Mouse (Mus musculus): ENCODE results near the gene Hdac10. TPM values are rescaled to one million over a fixed set of nuclear protein-coding genes. Genes with fewer than 3 reads are reported as not detected.
A peak's percentile ranks its signal among the peaks of the same experiment; 100 is the strongest.

The Hdac10 gene
- polyA plus RNA-seq, 1 experiment from 2014 or later = 23.4 TPM

GRCm38 (mm10) chr15:89152312-89152711 is 23.8 kb upstream of the Hdac10 start:
- Histone ChIP-seq H3K4me1 (replicated peaks; ENCODE audit: control insufficient read depth, insufficient read depth, low read length) (peaks cover 17% of the 10 kb centered on the region), H3K4me3 (ENCODE audit: low read length) (no peak overlapping the region), H3K27me3 (ENCODE audit: control insufficient read depth, insufficient read depth, low read depth, low read length) (peaks cover 23% of the 10 kb centered on the region), H3K9ac (ENCODE audit: low read length) (no peak overlapping the region), H3K9me3 (ENCODE audit: control insufficient read depth, low read length) (no peaks in the 10 kb centered on the region), H3K27ac (ENCODE audit: low read length) (no peak overlapping the region), H3K36me3 (ENCODE audit: control insufficient read depth, insufficient read depth, low read length) (peaks cover 20% of the 10 kb centered on the region), H3K4me2 (ENCODE audit: low read depth, low read length) (no peak overlapping the region)
- ATAC-seq (ENCODE audit: low read depth) = no peak

- Histone ChIP-seq H3K9ac (ENCODE audit: low read length) (peak overlapping the region; percentile 34; the same call in 1 of the 2 replicates), H3K27ac (ENCODE audit: low read length) (no peak overlapping the region; the same call in 1 of the 2 replicates), H3K36me3 (ENCODE audit: control insufficient read depth, insufficient read depth, low read length) (no peaks in the 10 kb centered on the region; the same call in 1 of the 2 replicates), H3K9me3 (ENCODE audit: control insufficient read depth, low read length) (no peaks in the 10 kb centered on the region), H3K4me2 (ENCODE audit: low read depth, low read length) (peak overlapping the region; percentile 95), H3K4me3 (ENCODE audit: low read length) (peak overlapping the region; percentile 74), H3K4me1 (replicated peaks; ENCODE audit: control insufficient read depth, insufficient read depth, low read length) (peaks cover 27% of the 10 kb centered on the region), H3K27me3 (ENCODE audit: control insufficient read depth, insufficient read depth, low read depth, low read length) (peaks cover 39% of the 10 kb centered on the region)
- 4% methylated on average over 13 of the region's 13 CpGs for WGBS
- ATAC-seq (ENCODE audit: low read depth) = peak; percentile 18; the same call in 1 of the 2 replicates
Observed at GRCm38 (mm10) chr15:89150041-89150390, 21.5 kb upstream of the Hdac10 start.

- WGBS = under 1% methylated on average over 49 of the region's 61 CpGs
- H3K4me3 ChIP-seq (ENCODE audit: low read length) = peak within 1 kb of the TSS; percentile 74
- H3K27ac ChIP-seq (ENCODE audit: low read length) = peak within 1 kb of the TSS; percentile 52
- peak; percentile 73 for ATAC-seq (ENCODE audit: low read depth)
- H3K4me1 ChIP-seq (replicated peaks; ENCODE audit: control insufficient read depth, insufficient read depth, low read length) = peaks cover 27% of the 10 kb centered on the region
- no peaks in the 10 kb centered on the region; the same call in 1 of the 2 replicates for H3K36me3 ChIP-seq (ENCODE audit: control insufficient read depth, insufficient read depth, low read length)
- H3K9ac ChIP-seq (ENCODE audit: low read length) = peak within 1 kb of the TSS; percentile 78
- H3K9me3 ChIP-seq (ENCODE audit: control insufficient read depth, low read length) = no peaks in the 10 kb centered on the region
- H3K27me3 ChIP-seq (ENCODE audit: control insufficient read depth, insufficient read depth, low read depth, low read length) = peaks cover 40% of the 10 kb centered on the region
- peak within 1 kb of the TSS; percentile 95 for H3K4me2 ChIP-seq (ENCODE audit: low read depth, low read length)
Observed at GRCm38 (mm10) chr15:89149271-89150040, 21.0 kb upstream of the Hdac10 start, which contains the start of gene Mapk11. Gene Mapk11, minus strand, starts transcription at chr15:89149628.

GRCm38 (mm10) chr15:89148496-89149270 is 20.2 kb upstream of the Hdac10 start:
- Histone ChIP-seq H3K27me3 (ENCODE audit: control insufficient read depth, insufficient read depth, low read depth, low read length) (peaks cover 40% of the 10 kb centered on the region), H3K9me3 (ENCODE audit: control insufficient read depth, low read length) (no peaks in the 10 kb centered on the region), H3K27ac (ENCODE audit: low read length) (no peak overlapping the region), H3K9ac (ENCODE audit: low read length) (peak overlapping the region; percentile 78), H3K4me1 (replicated peaks; ENCODE audit: control insufficient read depth, insufficient read depth, low read length) (peaks cover 27% of the 10 kb centered on the region), H3K4me3 (ENCODE audit: low read length) (peak overlapping the region; percentile 74), H3K4me2 (ENCODE audit: low read depth, low read length) (peak overlapping the region; percentile 95), H3K36me3 (ENCODE audit: control insufficient read depth, insufficient read depth, low read length) (no peaks in the 10 kb centered on the region)
- ATAC-seq (ENCODE audit: low read depth) = no peak
- WGBS = 6% methylated on average over 25 of the region's 25 CpGs

- Histone ChIP-seq H3K4me1 (replicated peaks; ENCODE audit: control insufficient read depth, insufficient read depth, low read length) (peaks cover 27% of the 10 kb centered on the region), H3K27me3 (ENCODE audit: control insufficient read depth, insufficient read depth, low read depth, low read length) (peaks cover 40% of the 10 kb centered on the region), H3K36me3 (ENCODE audit: control insufficient read depth, insufficient read depth, low read length) (no peaks in the 10 kb centered on the region), H3K4me3 (ENCODE audit: low read length) (no peak overlapping the region), H3K9ac (ENCODE audit: low read length) (no peak overlapping the region), H3K4me2 (ENCODE audit: low read depth, low read length) (peak overlapping the region; percentile 95; the same call in 1 of the 2 replicates), H3K9me3 (ENCODE audit: control insufficient read depth, low read length) (no peaks in the 10 kb centered on the region), H3K27ac (ENCODE audit: low read length) (no peak overlapping the region)
- no peak for ATAC-seq (ENCODE audit: low read depth)
- 74% methylated on average over 4 of the region's 4 CpGs for WGBS
Observed at GRCm38 (mm10) chr15:89147895-89148294, 19.4 kb upstream of the Hdac10 start.

- H3K4me2 ChIP-seq (ENCODE audit: low read depth, low read length) = peak overlapping the region; percentile 49
- H3K36me3 ChIP-seq (ENCODE audit: control insufficient read depth, insufficient read depth, low read length) = no peaks in the 10 kb centered on the region
- H3K27ac ChIP-seq (ENCODE audit: low read length) = no peak overlapping the region
- WGBS = 13% methylated on average over 10 of the region's 10 CpGs
- peaks cover 27% of the 10 kb centered on the region for H3K4me1 ChIP-seq (replicated peaks; ENCODE audit: control insufficient read depth, insufficient read depth, low read length)
- H3K4me3 ChIP-seq (ENCODE audit: low read length) = no peak overlapping the region
- H3K9me3 ChIP-seq (ENCODE audit: control insufficient read depth, low read length) = no peaks in the 10 kb centered on the region
- no peak for ATAC-seq (ENCODE audit: low read depth)
- H3K9ac ChIP-seq (ENCODE audit: low read length) = no peak overlapping the region; the same call in 1 of the 2 replicates
- H3K27me3 ChIP-seq (ENCODE audit: control insufficient read depth, insufficient read depth, low read depth, low read length) = peaks cover 40% of the 10 kb centered on the region
Observed at GRCm38 (mm10) chr15:89147456-89147855, 19.0 kb upstream of the Hdac10 start.

- Histone ChIP-seq H3K9me3 (ENCODE audit: control insufficient read depth, low read length) (no peaks in the 10 kb centered on the region), H3K36me3 (ENCODE audit: control insufficient read depth, insufficient read depth, low read length) (no peaks in the 10 kb centered on the region), H3K9ac (ENCODE audit: low read length) (no peak overlapping the region; the same call in 1 of the 2 replicates), H3K4me2 (ENCODE audit: low read depth, low read length) (peak overlapping the region; percentile 49), H3K4me3 (ENCODE audit: low read length) (peak overlapping the region; percentile 19), H3K27me3 (ENCODE audit: control insufficient read depth, insufficient read depth, low read depth, low read length) (peaks cover 40% of the 10 kb centered on the region), H3K4me1 (replicated peaks; ENCODE audit: control insufficient read depth, insufficient read depth, low read length) (peaks cover 27% of the 10 kb centered on the region), H3K27ac (ENCODE audit: low read length) (no peak overlapping the region)
- no peak for ATAC-seq (ENCODE audit: low read depth)
- WGBS = 7% methylated on average over 16 of the region's 16 CpGs
Observed at GRCm38 (mm10) chr15:89147024-89147423, 18.5 kb upstream of the Hdac10 start.

- Histone ChIP-seq H3K27me3 (ENCODE audit: control insufficient read depth, insufficient read depth, low read depth, low read length) (peaks cover 44% of the 10 kb centered on the region), H3K4me1 (replicated peaks; ENCODE audit: control insufficient read depth, insufficient read depth, low read length) (peaks cover 27% of the 10 kb centered on the region), H3K9ac (ENCODE audit: low read length) (no peak overlapping the region), H3K4me3 (ENCODE audit: low read length) (peak overlapping the region; percentile 19), H3K9me3 (ENCODE audit: control insufficient read depth, low read length) (no peaks in the 10 kb centered on the region), H3K4me2 (ENCODE audit: low read depth, low read length) (peak overlapping the region; percentile 49), H3K27ac (ENCODE audit: low read length) (no peak overlapping the region), H3K36me3 (ENCODE audit: control insufficient read depth, insufficient read depth, low read length) (no peaks in the 10 kb centered on the region)
- no peak; the same call in 1 of the 2 replicates for ATAC-seq (ENCODE audit: low read depth)
- WGBS = 2% methylated on average over 27 of the region's 27 CpGs
Observed at GRCm38 (mm10) chr15:89146537-89146936, 18.0 kb upstream of the Hdac10 start.

GRCm38 (mm10) chr15:89145813-89146350 is 17.4 kb upstream of the Hdac10 start:
- ATAC-seq (ENCODE audit: low read depth) = no peak
- Histone ChIP-seq H3K4me2 (ENCODE audit: low read depth, low read length) (peak overlapping the region; percentile 49), H3K4me3 (ENCODE audit: low read length) (no peak overlapping the region), H3K27me3 (ENCODE audit: control insufficient read depth, insufficient read depth, low read depth, low read length) (peaks cover 51% of the 10 kb centered on the region), H3K36me3 (ENCODE audit: control insufficient read depth, insufficient read depth, low read length) (no peaks in the 10 kb centered on the region), H3K9me3 (ENCODE audit: control insufficient read depth, low read length) (no peaks in the 10 kb centered on the region), H3K9ac (ENCODE audit: low read length) (no peak overlapping the region), H3K27ac (ENCODE audit: low read length) (no peak overlapping the region), H3K4me1 (replicated peaks; ENCODE audit: control insufficient read depth, insufficient read depth, low read length) (peaks cover 32% of the 10 kb centered on the region)
- 66% methylated on average over 24 of the region's 24 CpGs for WGBS

Data from lung, embryonic 16.5 days (tissue).